Mouse (Mus musculus): Measurements from ENCODE around the gene Cadps. TPM values are rescaled to one million over a fixed set of nuclear protein-coding genes. Genes with fewer than 3 reads are reported as not detected.

Gene Cadps
- polyA plus RNA-seq, 1 experiment from 2014 or later, result 5.0 TPM

DNA sequence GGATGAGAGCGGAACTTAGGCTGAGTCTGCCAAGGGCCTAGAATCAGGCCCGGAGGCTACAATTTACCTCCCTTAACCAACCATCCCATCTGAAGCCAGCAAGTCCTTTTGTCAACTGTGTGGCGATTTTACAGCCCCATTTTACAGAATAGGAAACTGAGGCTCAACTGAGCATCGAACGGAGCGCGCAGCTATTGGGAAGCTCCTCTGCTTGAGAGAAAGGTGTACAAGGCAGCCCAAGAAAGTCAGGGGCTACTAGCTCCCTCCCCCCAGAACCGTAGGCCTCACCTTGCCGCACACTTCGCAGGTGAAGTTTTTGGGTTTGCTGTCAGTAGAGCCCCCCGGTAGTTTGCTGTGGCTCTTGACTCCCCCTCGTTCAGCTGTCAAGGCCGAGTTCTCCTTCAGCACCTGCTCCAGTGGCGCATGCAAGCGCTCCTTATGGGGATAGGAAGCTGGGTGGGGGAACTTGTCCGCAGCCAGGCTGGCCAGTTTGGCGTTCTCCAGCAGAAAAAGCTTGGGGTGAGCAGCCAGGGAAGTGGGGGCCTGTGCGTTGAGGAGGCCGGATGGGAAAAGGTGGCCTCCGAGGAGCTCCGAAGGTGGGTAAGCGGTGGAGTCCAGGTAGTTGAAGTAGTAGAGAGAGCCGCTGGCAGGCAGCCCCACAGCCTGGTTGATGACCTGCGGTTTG is 478.7 kb downstream of the Cadps start:
- H3K27me3 ChIP-seq (replicated peaks; ENCODE audit: control insufficient read depth, insufficient read depth, low read length), result peaks cover 99% of the 10 kb centered on the region
- no peak overlapping the region for H3K27ac ChIP-seq (ENCODE audit: low read depth)
- 0 out of 2 replicates have a peak overlapping the region, but pooled peaks have one; percentile 10 for H3K4me3 ChIP-seq (ENCODE audit: low read depth, low read length)
- DNase-seq (ENCODE audit: low spot score) (peak; percentile 62), ATAC-seq (replicated peaks; ENCODE audit: low FRiP score, low TSS enrichment, low read depth) (no peak)
- no peaks in the 10 kb centered on the region for H3K9me3 ChIP-seq (ENCODE audit: control insufficient read depth, low read length)
- no peak overlapping the region for H3K9ac ChIP-seq (ENCODE audit: low read length)
- 2% methylated on average over 24 of the region's 24 CpGs for WGBS
- peak overlapping the region; percentile 22; the same call in 1 of the 2 replicates for H3K4me2 ChIP-seq (ENCODE audit: low read length)
- H3K4me1 ChIP-seq (replicated peaks; ENCODE audit: control insufficient read depth, insufficient read depth, low read length), result peaks cover 4% of the 10 kb centered on the region; the same call in 1 of the 2 replicates
- no peaks in the 10 kb centered on the region for H3K36me3 ChIP-seq (ENCODE audit: control insufficient read depth, insufficient read depth, low read length)

DNA sequence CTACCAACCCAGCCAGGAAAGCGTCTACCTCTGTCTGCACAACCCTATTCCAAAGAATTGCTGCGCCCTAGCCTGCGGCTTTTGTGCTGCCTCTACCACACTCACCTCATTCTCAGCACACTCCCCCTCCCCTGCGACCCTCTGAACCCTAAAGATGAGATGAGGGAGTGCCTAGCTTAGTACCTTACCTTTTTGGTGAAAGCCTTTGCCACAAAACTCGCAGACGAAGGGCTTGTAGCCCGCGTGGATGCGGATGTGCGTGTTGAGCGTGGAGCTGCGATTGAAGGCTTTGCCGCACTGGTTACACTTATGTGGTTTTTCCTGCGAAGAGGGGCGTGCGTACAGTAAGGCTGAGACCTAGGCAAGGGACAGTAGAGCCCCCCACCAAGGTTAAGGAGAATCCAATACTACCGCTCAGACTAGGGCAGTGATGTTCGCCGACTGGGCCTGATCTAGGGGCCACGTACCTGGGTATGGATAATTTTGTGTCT is 479.4 kb downstream of the Cadps start:
- DNase-seq (ENCODE audit: low spot score), result peak; percentile 63
- Histone ChIP-seq H3K9ac (ENCODE audit: low read length) (no peak overlapping the region), H3K9me3 (ENCODE audit: control insufficient read depth, low read length) (no peaks in the 10 kb centered on the region), H3K27ac (ENCODE audit: low read depth) (no peak overlapping the region), H3K4me3 (ENCODE audit: low read depth, low read length) (no peak overlapping the region), H3K4me2 (ENCODE audit: low read length) (no peak overlapping the region), H3K27me3 (replicated peaks; ENCODE audit: control insufficient read depth, insufficient read depth, low read length) (peaks cover 99% of the 10 kb centered on the region), H3K4me1 (replicated peaks; ENCODE audit: control insufficient read depth, insufficient read depth, low read length) (peaks cover 4% of the 10 kb centered on the region; the same call in 1 of the 2 replicates), H3K36me3 (ENCODE audit: control insufficient read depth, insufficient read depth, low read length) (no peaks in the 10 kb centered on the region)
- ATAC-seq (replicated peaks; ENCODE audit: low FRiP score, low TSS enrichment, low read depth), result no peak
- under 1% methylated on average over 20 of the region's 20 CpGs for WGBS

DNA sequence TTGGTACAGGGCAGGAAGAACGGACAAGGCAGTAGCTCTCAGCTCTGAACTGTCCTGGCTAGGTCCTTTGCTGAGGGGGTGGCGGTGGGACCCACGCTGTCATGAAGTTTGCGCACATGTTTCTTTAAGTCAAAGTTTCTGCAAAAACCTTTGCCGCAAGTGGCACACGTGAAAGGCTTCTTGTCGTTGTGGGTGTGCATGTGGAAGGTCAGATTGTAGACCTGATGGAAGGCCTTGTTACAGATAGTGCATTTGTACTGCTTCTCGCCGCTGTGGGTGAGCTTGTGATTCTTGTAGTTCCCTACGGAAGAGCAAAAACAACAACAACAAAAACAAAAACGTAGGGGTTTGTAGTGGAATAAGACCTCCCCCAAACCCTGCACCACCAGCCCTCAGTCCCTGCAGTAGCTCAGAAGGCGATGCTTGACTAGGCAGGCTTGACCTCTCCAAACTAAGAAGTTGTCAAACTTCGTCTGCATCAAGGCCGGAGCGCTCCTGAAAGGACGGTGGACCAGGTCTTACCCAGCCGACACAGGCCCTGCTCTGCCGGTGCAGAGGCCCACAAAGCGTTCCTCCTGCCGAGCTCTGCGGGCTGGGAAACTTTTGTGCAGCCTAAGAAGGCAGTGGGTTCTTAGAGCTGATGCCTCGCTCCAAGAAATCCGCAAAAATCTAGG is 480.3 kb downstream of the Cadps start:
- Histone ChIP-seq H3K4me1 (replicated peaks; ENCODE audit: control insufficient read depth, insufficient read depth, low read length) (peaks cover 4% of the 10 kb centered on the region; the same call in 1 of the 2 replicates), H3K4me3 (ENCODE audit: low read depth, low read length) (no peak overlapping the region), H3K9ac (ENCODE audit: low read length) (no peak overlapping the region), H3K27ac (ENCODE audit: low read depth) (no peak overlapping the region), H3K27me3 (replicated peaks; ENCODE audit: control insufficient read depth, insufficient read depth, low read length) (peaks cover 99% of the 10 kb centered on the region), H3K4me2 (ENCODE audit: low read length) (no peak overlapping the region), H3K9me3 (ENCODE audit: control insufficient read depth, low read length) (no peaks in the 10 kb centered on the region), H3K36me3 (ENCODE audit: control insufficient read depth, insufficient read depth, low read length) (no peaks in the 10 kb centered on the region)
- DNase-seq (ENCODE audit: low spot score), result peak; percentile 60
- ATAC-seq (replicated peaks; ENCODE audit: low FRiP score, low TSS enrichment, low read depth), result no peak
- 1% methylated on average over 23 of the region's 23 CpGs for WGBS

DNA sequence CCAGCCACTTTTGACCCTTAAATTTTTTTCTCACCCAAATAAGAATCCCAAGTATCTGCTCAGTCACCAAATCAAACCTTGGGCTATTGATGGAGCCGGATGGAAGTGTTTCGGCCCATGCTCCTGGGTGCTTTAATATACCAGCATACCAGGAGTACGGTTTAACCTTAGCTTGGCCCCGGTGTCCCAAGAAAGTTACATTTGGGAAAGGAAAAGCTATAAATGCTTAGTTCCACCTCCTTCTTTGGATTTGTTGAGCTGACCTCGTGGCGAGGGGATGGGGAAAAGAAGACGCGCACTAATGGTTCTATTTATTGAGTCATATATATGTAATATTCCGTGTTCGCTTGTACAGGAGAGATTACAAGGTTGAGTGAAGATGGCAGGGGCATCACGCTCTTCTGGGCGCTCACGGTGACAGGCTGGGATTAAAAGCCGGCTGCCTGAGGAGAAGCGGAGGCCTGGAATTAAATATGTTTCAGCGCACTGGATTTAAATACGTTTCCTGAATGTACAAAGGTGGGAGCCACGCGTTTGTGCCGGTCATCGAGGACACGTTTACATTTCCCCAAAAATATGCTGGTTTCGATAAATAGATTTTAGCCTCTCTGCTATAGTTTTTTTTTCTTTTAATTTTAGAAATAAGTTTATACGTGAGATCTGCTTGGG is 481.0 kb downstream of the Cadps start:
- WGBS, result 3% methylated on average over 24 of the region's 24 CpGs
- DNase-seq (ENCODE audit: low spot score) (peak; percentile 53), ATAC-seq (replicated peaks; ENCODE audit: low FRiP score, low TSS enrichment, low read depth) (no peak)
- Histone ChIP-seq H3K36me3 (ENCODE audit: control insufficient read depth, insufficient read depth, low read length) (no peaks in the 10 kb centered on the region), H3K4me1 (replicated peaks; ENCODE audit: control insufficient read depth, insufficient read depth, low read length) (peaks cover 4% of the 10 kb centered on the region; the same call in 1 of the 2 replicates), H3K27me3 (replicated peaks; ENCODE audit: control insufficient read depth, insufficient read depth, low read length) (peaks cover 99% of the 10 kb centered on the region), H3K4me2 (ENCODE audit: low read length) (no peak overlapping the region), H3K9me3 (ENCODE audit: control insufficient read depth, low read length) (no peaks in the 10 kb centered on the region), H3K4me3 (ENCODE audit: low read depth, low read length) (no peak overlapping the region), H3K9ac (ENCODE audit: low read length) (no peak overlapping the region), H3K27ac (ENCODE audit: low read depth) (no peak overlapping the region)

DNA sequence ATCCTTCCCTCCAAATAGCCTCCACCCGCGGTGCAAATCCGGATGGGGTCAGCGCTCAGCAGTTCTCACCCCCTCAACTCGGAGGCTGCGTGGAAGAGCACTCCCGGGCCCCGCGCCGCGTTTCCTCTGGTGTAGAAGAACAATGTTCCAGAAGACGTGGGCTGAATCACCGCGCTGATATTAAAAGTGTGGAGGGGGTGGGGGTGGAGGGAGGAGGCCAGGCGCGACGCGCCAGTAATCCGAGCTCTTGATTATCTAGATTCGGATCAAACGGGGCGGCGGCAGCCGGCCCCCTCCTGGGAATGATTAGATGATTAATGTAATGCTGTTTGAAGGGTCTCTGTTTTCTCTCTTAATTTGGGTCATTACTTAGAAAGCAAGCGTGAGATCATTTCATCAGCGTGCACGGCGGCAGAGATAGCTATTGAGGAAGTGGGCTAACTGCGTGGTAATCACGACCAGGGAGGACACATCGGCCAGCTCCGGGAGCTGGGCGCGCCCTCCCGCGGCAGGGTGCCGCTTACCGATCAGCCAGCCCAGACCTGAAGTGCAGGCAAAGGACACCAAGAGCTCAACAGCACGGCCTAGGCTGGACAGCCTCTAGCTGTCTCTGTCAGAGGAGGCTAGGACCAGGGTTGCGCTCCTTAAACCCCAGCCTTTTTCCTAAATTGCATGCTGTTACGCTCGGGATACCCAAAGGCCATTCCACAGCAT is 481.6 kb downstream of the Cadps start:
- no peak overlapping the region for H3K9ac ChIP-seq (ENCODE audit: low read length)
- H3K9me3 ChIP-seq (ENCODE audit: control insufficient read depth, low read length), result no peaks in the 10 kb centered on the region
- peak overlapping the region; percentile 22; the same call in 1 of the 2 replicates for H3K4me2 ChIP-seq (ENCODE audit: low read length)
- peaks cover 4% of the 10 kb centered on the region; the same call in 1 of the 2 replicates for H3K4me1 ChIP-seq (replicated peaks; ENCODE audit: control insufficient read depth, insufficient read depth, low read length)
- under 1% methylated on average over 42 of the region's 42 CpGs for WGBS
- peaks cover 99% of the 10 kb centered on the region for H3K27me3 ChIP-seq (replicated peaks; ENCODE audit: control insufficient read depth, insufficient read depth, low read length)
- H3K36me3 ChIP-seq (ENCODE audit: control insufficient read depth, insufficient read depth, low read length), result no peaks in the 10 kb centered on the region
- DNase-seq (ENCODE audit: low spot score) (peak; percentile 62), ATAC-seq (replicated peaks; ENCODE audit: low FRiP score, low TSS enrichment, low read depth) (0 out of 2 replicates have a peak, but pooled peaks have one; percentile 33)
- H3K27ac ChIP-seq (ENCODE audit: low read depth), result no peak overlapping the region
- H3K4me3 ChIP-seq (ENCODE audit: low read depth, low read length), result peak overlapping the region; percentile 13; the same call in 1 of the 2 replicates

DNA sequence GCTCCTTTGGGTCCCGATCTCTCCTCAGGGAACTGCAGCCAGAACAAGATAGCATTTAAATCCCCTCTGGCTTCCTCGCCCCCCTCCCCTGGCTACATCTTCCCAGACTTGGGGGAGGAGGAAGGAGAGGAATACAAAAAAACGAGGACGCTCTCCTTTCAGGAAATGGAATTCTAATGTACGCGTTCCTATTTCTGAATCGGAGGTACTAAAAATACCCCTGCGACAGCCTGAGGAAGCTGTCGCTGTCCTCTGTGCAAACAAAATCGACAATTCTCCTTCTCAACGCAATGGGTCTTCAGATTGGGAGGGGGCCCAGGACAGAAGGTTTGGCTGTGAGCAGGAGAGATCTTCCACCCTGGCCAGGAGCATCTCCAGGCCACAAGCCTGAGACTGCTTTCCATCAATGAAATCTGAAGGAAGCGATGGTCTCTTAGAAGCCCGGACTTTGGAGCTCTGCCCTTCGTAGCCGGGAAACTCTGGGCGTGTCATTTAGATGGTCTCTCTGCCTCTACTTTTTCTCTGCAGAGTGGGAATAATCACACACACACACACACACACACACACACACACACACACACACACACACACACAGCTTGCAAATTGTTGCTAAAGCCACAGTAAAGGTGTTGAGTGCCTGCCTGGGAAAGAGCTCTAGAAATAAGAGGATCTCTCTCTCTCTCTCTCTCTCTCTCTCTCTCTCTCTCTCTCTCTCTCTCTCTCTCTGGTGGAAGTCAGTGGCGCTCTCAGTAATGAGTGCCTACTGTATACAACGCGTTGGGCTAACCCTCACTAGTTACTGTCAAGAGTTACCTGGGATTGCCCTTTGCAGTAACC is 482.4 kb downstream of the Cadps start:
- Histone ChIP-seq H3K27me3 (replicated peaks; ENCODE audit: control insufficient read depth, insufficient read depth, low read length) (peaks cover 99% of the 10 kb centered on the region), H3K36me3 (ENCODE audit: control insufficient read depth, insufficient read depth, low read length) (no peaks in the 10 kb centered on the region), H3K4me3 (ENCODE audit: low read depth, low read length) (0 out of 2 replicates have a peak overlapping the region, but pooled peaks have one; percentile 13), H3K4me2 (ENCODE audit: low read length) (0 out of 2 replicates have a peak overlapping the region, but pooled peaks have one; percentile 22), H3K4me1 (replicated peaks; ENCODE audit: control insufficient read depth, insufficient read depth, low read length) (0 out of 2 replicates have a peak, but pooled peaks cover 4% of the 10 kb centered on the region), H3K9ac (ENCODE audit: low read length) (no peak overlapping the region), H3K9me3 (ENCODE audit: control insufficient read depth, low read length) (no peaks in the 10 kb centered on the region), H3K27ac (ENCODE audit: low read depth) (no peak overlapping the region)
- peak; percentile 54 for DNase-seq (ENCODE audit: low spot score)
- no peak for ATAC-seq (replicated peaks; ENCODE audit: low FRiP score, low TSS enrichment, low read depth)
- WGBS, result under 1% methylated on average over 19 of the region's 19 CpGs

DNA sequence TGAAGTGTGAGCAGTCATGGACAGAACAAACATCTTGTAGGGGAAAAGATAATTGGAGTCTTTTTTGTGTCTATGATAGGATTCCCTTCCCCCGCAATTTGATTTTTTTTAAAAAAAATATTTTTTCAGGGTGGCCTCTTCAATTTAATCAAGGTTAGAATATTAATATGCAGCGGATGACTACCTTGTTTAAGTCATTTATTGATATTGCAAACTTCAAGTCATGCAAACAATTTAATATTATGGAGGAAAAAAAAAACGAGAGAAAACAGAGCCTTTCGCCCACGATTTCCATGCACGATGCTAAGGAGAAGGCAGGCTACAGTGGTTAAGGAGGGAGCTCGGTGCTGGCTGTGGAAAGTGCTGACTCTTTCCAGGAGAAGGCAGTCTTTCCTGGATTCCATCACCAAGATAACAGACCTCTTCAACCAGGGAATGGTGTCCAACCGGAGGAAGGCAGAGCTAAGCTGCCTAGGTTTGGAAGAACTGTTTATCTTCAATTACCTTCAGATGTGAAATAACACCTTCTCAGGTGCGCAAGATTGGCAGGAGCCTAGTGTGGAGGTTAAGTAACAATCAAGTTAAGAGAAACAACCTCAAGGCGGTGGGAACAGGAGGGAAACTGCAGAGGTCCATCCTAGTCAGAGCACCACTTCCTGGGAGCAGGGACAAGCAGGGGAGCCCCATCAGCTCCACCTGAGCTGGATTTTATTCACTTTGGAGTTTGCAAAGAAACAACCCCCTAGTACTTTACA is 483.9 kb downstream of the Cadps start:
- H3K4me1 ChIP-seq (replicated peaks; ENCODE audit: control insufficient read depth, insufficient read depth, low read length), result no peaks in the 10 kb centered on the region
- WGBS, result 3% methylated on average over 10 of the region's 10 CpGs
- no peak overlapping the region for H3K4me2 ChIP-seq (ENCODE audit: low read length)
- ATAC-seq (replicated peaks; ENCODE audit: low FRiP score, low TSS enrichment, low read depth), result no peak
- no peaks in the 10 kb centered on the region for H3K9me3 ChIP-seq (ENCODE audit: control insufficient read depth, low read length)
- no peak overlapping the region for H3K27ac ChIP-seq (ENCODE audit: low read depth)
- H3K27me3 ChIP-seq (replicated peaks; ENCODE audit: control insufficient read depth, insufficient read depth, low read length), result peaks cover 97% of the 10 kb centered on the region
- H3K9ac ChIP-seq (ENCODE audit: low read length), result no peak overlapping the region
- H3K4me3 ChIP-seq (ENCODE audit: low read depth, low read length), result no peak overlapping the region
- H3K36me3 ChIP-seq (ENCODE audit: control insufficient read depth, insufficient read depth, low read length), result no peaks in the 10 kb centered on the region
- DNase-seq (ENCODE audit: low spot score), result no peak

Data from intestine, embryonic 14.5 days (tissue).